Mouse (Mus musculus) small intestine, adult 2 months (tissue): Measurements from ENCODE around the gene Csmd2. TPM values are rescaled to one million over a fixed set of nuclear protein-coding genes. Genes with fewer than 3 reads are reported as not detected.
"Not testable (repeated sequence)": the region's sequence is repeated elsewhere in the genome, so short reads cannot be mapped to it uniquely, and the experiment has no call there.

ENCODE experiments used
- H3K27ac ChIP-seq: fragments of 200-500 bp; 2 replicates; pipeline ENCODE4 v1.5.1; 2012; ENCODE audit warnings: low read depth, low read length, control low read depth, inconsistent platforms; ENCODE audit not compliant: insufficient read depth
- H3K27me3 ChIP-seq: fragments of 200-500 bp; 2 replicates; pipeline ENCODE4 v1.6.1; 2012; ENCODE audit warnings: mild to moderate bottlenecking, moderate library complexity, low read length, inconsistent platforms; ENCODE audit not compliant: control insufficient read depth, insufficient read depth
- H3K36me3 ChIP-seq: fragments of 200-500 bp; 2 replicates; pipeline ENCODE4 v1.6.1; 2012; ENCODE audit warnings: mild to moderate bottlenecking, low read length, control low read depth, inconsistent platforms; ENCODE audit not compliant: control insufficient read depth, insufficient read depth
- H3K4me1 ChIP-seq: fragments of 200-500 bp; 2 replicates; pipeline ENCODE4 v1.6.1; 2012; ENCODE audit warnings: low read length, inconsistent platforms, mixed read lengths; ENCODE audit not compliant: control insufficient read depth, insufficient read depth, insufficient read length
- H3K4me3 ChIP-seq: fragments of 200-500 bp; 2 replicates; pipeline ENCODE4 v1.5.1; 2012; ENCODE audit warnings: low read depth, mild to moderate bottlenecking, control low read depth, inconsistent platforms, low read length, moderate library complexity
- CTCF ChIP-seq: fragments of 200-500 bp; IDR thresholded peaks from 2 replicates; pipeline ENCODE4 v1.5.1; 2012; ENCODE audit warnings: low read depth, mild to moderate bottlenecking, control low read depth, inconsistent platforms, low read length, moderate library complexity, mixed read lengths; ENCODE audit not compliant: insufficient replicate concordance, insufficient read length; ENCODE audit errors: extremely low read depth
- POLR2A ChIP-seq: fragments of 200-500 bp; IDR thresholded peaks from 2 replicates; pipeline ENCODE4 v1.6.1; 2012; ENCODE audit warnings: low read depth, mild to moderate bottlenecking, control low read depth, inconsistent platforms, low read length, moderate library complexity
- WGBS: fragments of 180-500 bp; shearing (Covaris S2); methylation state at CpG from one replicate; pipeline ENCODE4 v1.1.7; 2018; 5-methylcytosine and 5-hydroxymethylcytosine counted together
- polyA plus RNA-seq: library from polyadenylated mRNA; depleted of rRNA; stranded (reverse); fragments of >200 nt; gene quantifications from 2 replicates; pipeline ENCODE4 v1.2.3, GENCODE M21; 2012

Gene Csmd2
- polyA plus RNA-seq, 1 experiment: 0.01 TPM

GRCm38 (mm10) chr4:128543378-128543777, 555.7 kb downstream of the Csmd2 start:
- 30% methylated on average over 2 of the region's 2 CpGs for WGBS
- no peaks in the 10 kb centered on the region for H3K4me1 ChIP-seq
- H3K27ac ChIP-seq: no peak overlapping the region
- H3K36me3 ChIP-seq: no peaks in the 10 kb centered on the region
- no peak overlapping the region for H3K4me3 ChIP-seq
- no peaks in the 10 kb centered on the region; the same call in 1 of the 2 replicates for H3K27me3 ChIP-seq
- TF ChIP-seq POLR2A (no peak), CTCF (no peak)

GRCm38 (mm10) chr4:128543956-128544486, 556.4 kb downstream of the Csmd2 start:
- H3K4me1 ChIP-seq, H3K36me3 ChIP-seq, H3K27me3 ChIP-seq, H3K27ac ChIP-seq, H3K4me3 ChIP-seq: not testable (repeated sequence)
- 57% methylated on average over 2 of the region's 2 CpGs for WGBS

- Histone ChIP-seq H3K27ac (no peak overlapping the region), H3K36me3 (no peaks in the 10 kb centered on the region), H3K4me1 (no peaks in the 10 kb centered on the region), H3K27me3 (no peaks in the 10 kb centered on the region), H3K4me3 (no peak overlapping the region)
- WGBS: 76% methylated on average over 6 of the region's 6 CpGs
- TF ChIP-seq CTCF: no peak
- no peak for TF ChIP-seq POLR2A
Measured at GRCm38 (mm10) chr4:128550756-128551155, 563.1 kb downstream of the Csmd2 start.

GRCm38 (mm10) chr4:128554198-128554597, 566.5 kb downstream of the Csmd2 start:
- Histone ChIP-seq H3K4me3 (no peak overlapping the region), H3K27me3 (no peaks in the 10 kb centered on the region), H3K36me3 (no peaks in the 10 kb centered on the region), H3K4me1 (no peaks in the 10 kb centered on the region), H3K27ac (no peak overlapping the region)
- no peak for TF ChIP-seq CTCF
- WGBS: 93% methylated on average over 2 of the region's 2 CpGs

- Histone ChIP-seq H3K36me3 (no peaks in the 10 kb centered on the region), H3K27me3 (no peaks in the 10 kb centered on the region), H3K4me1 (no peaks in the 10 kb centered on the region), H3K4me3 (no peak overlapping the region), H3K27ac (no peak overlapping the region)
- WGBS: 78% methylated on average over 3 of the region's 3 CpGs
- TF ChIP-seq CTCF: no peak
- no peak for TF ChIP-seq POLR2A
Measured at GRCm38 (mm10) chr4:128560327-128560726, 572.7 kb downstream of the Csmd2 start.

- H3K27ac ChIP-seq: no peak overlapping the region
- H3K36me3 ChIP-seq: no peaks in the 10 kb centered on the region
- H3K27me3 ChIP-seq: no peaks in the 10 kb centered on the region
- H3K4me3 ChIP-seq: no peak overlapping the region
- TF ChIP-seq POLR2A: no peak
- TF ChIP-seq CTCF: no peak
- 52% methylated on average over 4 of the region's 4 CpGs for WGBS
- H3K4me1 ChIP-seq: no peaks in the 10 kb centered on the region
Measured at GRCm38 (mm10) chr4:128575811-128576210, 588.2 kb downstream of the Csmd2 start.

- Histone ChIP-seq H3K4me1 (no peaks in the 10 kb centered on the region), H3K4me3 (no peak overlapping the region), H3K27me3 (no peaks in the 10 kb centered on the region), H3K36me3 (no peaks in the 10 kb centered on the region; the same call in 1 of the 2 replicates), H3K27ac (no peak overlapping the region)
- TF ChIP-seq POLR2A: no peak
- TF ChIP-seq CTCF: peak; percentile 93; the same call in 1 of the 2 replicates
- WGBS: 48% methylated on average over 4 of the region's 4 CpGs
Measured at GRCm38 (mm10) chr4:128579182-128579581, 591.5 kb downstream of the Csmd2 start.

GRCm38 (mm10) chr4:128593286-128593685, 605.6 kb downstream of the Csmd2 start:
- Histone ChIP-seq H3K36me3 (peaks cover 18% of the 10 kb centered on the region), H3K4me3 (no peak overlapping the region), H3K4me1 (peaks cover 11% of the 10 kb centered on the region; the same call in 1 of the 2 replicates), H3K27me3 (no peaks in the 10 kb centered on the region), H3K27ac (no peak overlapping the region)
- TF ChIP-seq POLR2A (no peak), CTCF (no peak)
- 83% methylated on average over 4 of the region's 4 CpGs for WGBS
